Mouse (Mus musculus): ENCODE measurements around the gene Slc25a25.

- TF ChIP-seq CTCF (IDR thresholded peaks at IDR 0.05; ENCODE audit: extremely low read depth, insufficient read depth, insufficient read length, insufficient replicate concordance), result no peak
- TF ChIP-seq POLR2A (IDR thresholded peaks at IDR 0.05; ENCODE audit: low read depth, low read length), result no peak
Measured at GRCm38 (mm10) chr2:32381141-32381774, 70.0 kb downstream of the Slc25a25 start.

All from spleen, adult 2 months (tissue).